Mouse (Mus musculus) forebrain, embryonic 15.5 days (tissue): ENCODE measurements around the gene Atg9a. TPM values are rescaled to one million over a fixed set of nuclear protein-coding genes. Genes with fewer than 3 reads are reported as not detected.
A peak's percentile ranks its signal among the peaks of the same experiment; 100 is the strongest.

Experiments used
- ATAC-seq: fragments of 200-750 bp; cut with Nextera tagmentation; replicated peaks from 2 replicates; pipeline ENCODE4 v1.8.0; 2017; ENCODE audit warnings: mild to moderate bottlenecking, moderate TSS enrichment, moderate library complexity
- H3K27ac ChIP-seq: fragments of 300-500 bp; sonication (generic); replicated peaks from 2 replicates; pipeline ENCODE4 v1.5.1; 2015; ENCODE audit warnings: mild to moderate bottlenecking, inconsistent platforms
- H3K27me3 ChIP-seq: fragments of 300-500 bp; sonication (generic); 2 replicates; pipeline ENCODE4 v1.6.1; 2015; ENCODE audit warnings: inconsistent platforms
- H3K36me3 ChIP-seq: fragments of 300-500 bp; sonication (generic); 2 replicates; pipeline ENCODE4 v1.6.1; 2015; ENCODE audit warnings: mild to moderate bottlenecking, inconsistent platforms
- H3K4me1 ChIP-seq: fragments of 300-500 bp; sonication (generic); 2 replicates; pipeline ENCODE4 v1.6.1; 2015; ENCODE audit warnings: inconsistent platforms
- H3K4me2 ChIP-seq: fragments of 300-500 bp; sonication (generic); replicated peaks from 2 replicates; pipeline ENCODE4 v1.6.1; 2015; ENCODE audit warnings: mild to moderate bottlenecking, inconsistent platforms
- H3K4me3 ChIP-seq: fragments of 300-500 bp; sonication (generic); 2 replicates; pipeline ENCODE4 v1.5.1; 2015; ENCODE audit warnings: mild to moderate bottlenecking, inconsistent platforms
- H3K9ac ChIP-seq: fragments of 300-500 bp; sonication (generic); replicated peaks from 2 replicates; pipeline ENCODE4 v1.6.1; 2015; ENCODE audit warnings: mild to moderate bottlenecking, inconsistent platforms
- H3K9me3 ChIP-seq: fragments of 300-500 bp; sonication (generic); 2 replicates; pipeline ENCODE4 v1.6.1; 2016; ENCODE audit warnings: inconsistent platforms
- WGBS: fragments of 180-500 bp; shearing (Covaris S2); methylation state at CpG from one replicate; pipeline ENCODE4 v1.1.7; 2015; ENCODE audit warnings: mixed read lengths; 5-methylcytosine and 5-hydroxymethylcytosine counted together
- polyA plus RNA-seq: library from polyadenylated mRNA; unstranded; fragments of >200 nt; fragmentation: Nextera tagmentation; extraction: Ambion mirVana; gene quantifications from 2 replicates; pipeline ENCODE4 v1.2.1, GENCODE M21; 2015

The Atg9a gene
- polyA plus RNA-seq, 1 experiment from 2014 or later: 40.4 TPM

DNA sequence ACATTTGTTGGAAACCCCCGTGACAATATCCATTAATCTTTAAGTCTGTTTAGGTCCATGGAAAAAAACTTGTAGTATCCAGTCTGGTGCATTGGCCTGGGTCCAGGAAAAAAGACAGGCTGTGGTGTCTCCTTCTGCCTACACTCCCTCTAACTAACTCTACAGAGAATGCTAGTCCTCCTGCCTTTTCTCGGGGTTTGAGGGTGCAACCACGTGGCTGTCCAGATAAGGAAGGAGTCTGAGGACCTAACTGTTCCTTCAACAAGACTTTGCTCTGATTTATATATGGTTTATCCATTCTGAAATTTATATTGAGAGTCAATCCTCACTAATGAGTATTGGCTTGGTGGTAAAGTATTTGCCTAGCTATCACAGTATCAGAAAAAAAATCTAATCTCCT, 36.2 kb downstream of the Atg9a start:
- no peaks in the 10 kb centered on the region for H3K27me3 ChIP-seq
- H3K9ac ChIP-seq: no peak overlapping the region
- H3K36me3 ChIP-seq: no peaks in the 10 kb centered on the region
- H3K9me3 ChIP-seq: no peaks in the 10 kb centered on the region
- H3K4me2 ChIP-seq: no peak overlapping the region
- no peak overlapping the region for H3K27ac ChIP-seq
- no peaks in the 10 kb centered on the region for H3K4me1 ChIP-seq
- WGBS: 59% methylated on average over 3 of the region's 3 CpGs
- no peak overlapping the region for H3K4me3 ChIP-seq
- ATAC-seq: no peak

- Histone ChIP-seq H3K27me3 (no peaks in the 10 kb centered on the region), H3K4me2 (no peak overlapping the region), H3K27ac (no peak overlapping the region), H3K9me3 (no peaks in the 10 kb centered on the region), H3K4me3 (no peak overlapping the region), H3K9ac (no peak overlapping the region), H3K36me3 (peaks cover 40% of the 10 kb centered on the region), H3K4me1 (peaks cover 9% of the 10 kb centered on the region)
- WGBS: 89% methylated on average over 4 of the region's 4 CpGs
- ATAC-seq: no peak
Measured at GRCm38 (mm10) chr1:75148727-75149126, 43.3 kb downstream of the Atg9a start.

- peaks cover 16% of the 10 kb centered on the region for H3K4me1 ChIP-seq
- no peaks in the 10 kb centered on the region for H3K27me3 ChIP-seq
- H3K36me3 ChIP-seq: peaks cover 40% of the 10 kb centered on the region
- H3K9me3 ChIP-seq: no peaks in the 10 kb centered on the region
- H3K9ac ChIP-seq: no peak overlapping the region
- 85% methylated on average over 7 of the region's 7 CpGs for WGBS
- no peak overlapping the region for H3K4me3 ChIP-seq
- H3K27ac ChIP-seq: no peak overlapping the region
- no peak for ATAC-seq
- no peak overlapping the region for H3K4me2 ChIP-seq
Measured at GRCm38 (mm10) chr1:75147411-75148135, 44.4 kb downstream of the Atg9a start.

DNA sequence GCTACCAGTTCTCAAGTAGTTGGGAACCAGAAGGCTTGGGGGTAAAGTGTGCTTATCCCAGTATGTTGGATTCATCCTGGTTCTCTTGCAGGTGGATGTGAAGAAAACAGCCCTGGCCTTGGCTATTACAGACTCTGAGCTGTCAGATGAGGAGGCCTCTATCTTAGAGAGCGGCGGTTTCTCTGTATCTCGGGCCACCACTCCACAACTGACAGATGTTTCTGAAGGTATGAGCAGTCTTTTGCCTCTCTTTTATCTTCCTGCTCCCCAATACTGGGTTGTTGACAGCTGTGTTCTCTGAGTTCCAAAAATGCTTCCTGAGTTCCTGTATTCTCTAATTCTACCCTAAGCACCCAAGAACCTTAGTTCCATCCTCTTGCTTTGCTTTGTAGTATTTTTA, 46.4 kb downstream of the Atg9a start:
- 96% methylated on average over 3 of the region's 3 CpGs for WGBS
- peaks cover 23% of the 10 kb centered on the region for H3K4me1 ChIP-seq
- H3K27ac ChIP-seq: no peak overlapping the region
- H3K4me2 ChIP-seq: no peak overlapping the region
- H3K9ac ChIP-seq: no peak overlapping the region
- no peaks in the 10 kb centered on the region for H3K9me3 ChIP-seq
- peaks cover 40% of the 10 kb centered on the region for H3K36me3 ChIP-seq
- no peak for ATAC-seq
- H3K4me3 ChIP-seq: no peak overlapping the region
- H3K27me3 ChIP-seq: no peaks in the 10 kb centered on the region

GRCm38 (mm10) chr1:75142301-75143261, 49.4 kb downstream of the Atg9a start, which contains the start of the genes Cnppd1 and Retreg2:
Cnppd1 (minus strand) TSS chr1:75142711.
Retreg2 (plus strand) TSS chr1:75142778.
- Histone ChIP-seq H3K4me3 (peak within 1 kb of the TSS; percentile 90), H3K4me2 (peak within 1 kb of the TSS; percentile 89), H3K9me3 (no peaks in the 10 kb centered on the region), H3K27me3 (no peaks in the 10 kb centered on the region), H3K27ac (peak within 1 kb of the TSS; percentile 98), H3K9ac (peak within 1 kb of the TSS; percentile 96), H3K4me1 (peaks cover 32% of the 10 kb centered on the region), H3K36me3 (peaks cover 47% of the 10 kb centered on the region)
- peak; percentile 91 for ATAC-seq
- WGBS: under 1% methylated on average over 91 of the region's 91 CpGs

- Histone ChIP-seq H3K4me2 (peak overlapping the region; percentile 89), H3K9ac (peak overlapping the region; percentile 96), H3K9me3 (no peaks in the 10 kb centered on the region), H3K4me1 (peaks cover 32% of the 10 kb centered on the region), H3K36me3 (peaks cover 45% of the 10 kb centered on the region), H3K27me3 (no peaks in the 10 kb centered on the region), H3K27ac (peak overlapping the region; percentile 98), H3K4me3 (peak overlapping the region; percentile 90)
- ATAC-seq: 0 out of 2 replicates have a peak, but pooled peaks have one; percentile 4
- WGBS: under 1% methylated on average over 52 of the region's 53 CpGs
Measured at GRCm38 (mm10) chr1:75141486-75142190, 50.4 kb downstream of the Atg9a start.

- Histone ChIP-seq H3K4me2 (peak overlapping the region; percentile 89), H3K9me3 (no peaks in the 10 kb centered on the region), H3K4me1 (peaks cover 32% of the 10 kb centered on the region), H3K36me3 (peaks cover 42% of the 10 kb centered on the region), H3K9ac (peak overlapping the region; percentile 96), H3K27me3 (no peaks in the 10 kb centered on the region), H3K27ac (no peak overlapping the region), H3K4me3 (peak overlapping the region; percentile 90)
- WGBS: 68% methylated on average over 4 of the region's 4 CpGs
- ATAC-seq: no peak
Measured at GRCm38 (mm10) chr1:75140601-75141190, 51.3 kb downstream of the Atg9a start.

DNA sequence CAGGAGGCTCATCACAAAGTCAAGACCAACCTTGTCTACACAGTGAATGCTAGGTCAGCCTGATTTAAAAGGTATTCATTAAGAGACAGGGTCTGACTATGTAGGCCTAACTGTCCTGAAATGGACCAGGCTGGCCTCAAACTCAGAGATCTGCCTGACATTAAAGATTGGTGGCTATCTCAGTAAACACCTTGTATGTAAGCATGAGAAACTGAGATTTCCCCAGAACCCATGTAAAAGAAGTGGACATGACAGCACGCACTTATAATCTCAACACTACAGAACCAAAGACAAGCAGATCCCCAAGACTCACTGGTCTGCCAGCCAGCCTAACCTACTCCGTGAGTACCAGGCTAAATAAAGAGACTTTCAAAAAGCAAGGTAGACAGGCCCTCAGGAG, 53.5 kb downstream of the Atg9a start:
- no peaks in the 10 kb centered on the region for H3K27me3 ChIP-seq
- no peaks in the 10 kb centered on the region for H3K9me3 ChIP-seq
- H3K36me3 ChIP-seq: peaks cover 41% of the 10 kb centered on the region
- H3K4me3 ChIP-seq: no peak overlapping the region
- H3K27ac ChIP-seq: no peak overlapping the region
- H3K9ac ChIP-seq: no peak overlapping the region
- no peak overlapping the region for H3K4me2 ChIP-seq
- H3K4me1 ChIP-seq: peaks cover 20% of the 10 kb centered on the region
- 90% methylated on average over 2 of the region's 2 CpGs for WGBS
- no peak for ATAC-seq

- Histone ChIP-seq H3K4me3 (no peak overlapping the region), H3K9ac (no peak overlapping the region), H3K4me2 (no peak overlapping the region), H3K27ac (no peak overlapping the region), H3K9me3 (no peaks in the 10 kb centered on the region), H3K36me3 (peaks cover 41% of the 10 kb centered on the region), H3K4me1 (peaks cover 16% of the 10 kb centered on the region), H3K27me3 (no peaks in the 10 kb centered on the region)
- WGBS: 82% methylated on average over 3 of the region's 3 CpGs
- ATAC-seq: no peak
Measured at GRCm38 (mm10) chr1:75136730-75137129, 55.3 kb downstream of the Atg9a start.

DNA sequence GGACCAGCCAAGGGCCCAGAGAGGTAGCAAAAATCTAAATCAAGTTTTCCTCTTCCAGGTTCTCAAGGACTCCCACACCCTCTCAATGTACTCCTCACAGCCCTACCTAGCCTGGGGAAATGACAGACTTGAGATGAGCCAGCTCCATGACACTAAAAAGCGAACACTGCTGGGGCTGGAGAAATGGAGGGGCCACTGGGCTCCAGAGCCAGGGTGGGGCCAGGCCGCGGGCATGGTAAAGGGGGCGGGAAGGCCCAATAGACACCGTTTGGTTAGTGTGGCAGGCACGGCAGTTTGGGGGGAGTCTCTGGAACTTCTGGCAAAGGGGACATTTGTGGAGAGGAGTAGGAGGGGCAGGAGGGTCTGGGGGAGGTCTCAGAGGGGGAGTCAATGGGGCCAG, 55.7 kb downstream of the Atg9a start:
- Histone ChIP-seq H3K9me3 (no peaks in the 10 kb centered on the region), H3K4me3 (no peak overlapping the region), H3K36me3 (peaks cover 41% of the 10 kb centered on the region), H3K4me2 (no peak overlapping the region), H3K9ac (no peak overlapping the region), H3K27ac (no peak overlapping the region), H3K27me3 (no peaks in the 10 kb centered on the region), H3K4me1 (peaks cover 16% of the 10 kb centered on the region)
- ATAC-seq: no peak
- WGBS: 89% methylated on average over 6 of the region's 6 CpGs

DNA sequence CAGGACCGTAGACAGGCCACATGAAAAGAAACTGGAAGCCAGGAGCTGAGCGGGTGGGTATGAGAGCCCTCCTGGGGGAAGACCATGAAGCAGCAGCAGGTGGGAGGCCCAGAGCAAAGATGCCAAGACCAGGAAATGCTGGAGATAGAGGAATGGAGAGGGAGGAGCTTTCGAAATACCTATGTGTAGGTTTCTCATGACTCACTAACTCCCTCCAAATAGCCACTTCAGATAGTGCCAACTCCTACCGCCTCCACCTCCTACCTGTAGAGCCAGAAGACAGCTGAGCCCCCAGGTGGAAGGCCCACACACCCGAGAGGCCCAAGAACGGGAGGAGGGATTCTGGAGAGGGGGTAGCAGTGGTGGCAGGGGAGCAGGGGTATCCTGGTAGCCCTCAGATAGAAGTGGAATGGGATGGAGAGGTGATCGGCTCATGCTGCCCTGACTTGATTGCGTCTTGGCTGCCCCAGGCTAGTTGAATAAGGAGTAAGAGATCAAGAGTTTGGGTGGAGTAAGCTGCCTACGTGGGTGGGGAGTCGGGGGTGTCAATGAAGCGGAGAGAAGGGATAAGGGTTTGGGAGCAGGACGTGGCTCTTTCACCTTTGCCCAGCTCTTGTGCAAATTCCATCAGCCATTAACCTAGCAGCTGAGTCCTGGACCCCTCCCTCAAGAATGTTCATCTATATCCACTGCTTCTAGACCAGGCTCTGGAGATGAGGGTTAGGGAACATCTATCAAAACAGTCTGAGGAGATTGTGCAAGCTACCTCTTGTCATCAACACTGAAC, 58.4 kb downstream of the Atg9a start, which contains the start of gene Slc23a3:
Slc23a3 (minus strand) TSS at position 470 of the 787 bp plus-strand sequence.
- H3K4me3 ChIP-seq: no peak within 1 kb of the TSS
- no peak within 1 kb of the TSS for H3K4me2 ChIP-seq
- WGBS: 67% methylated on average over 12 of the region's 12 CpGs
- no peaks in the 10 kb centered on the region; the same call in 1 of the 2 replicates for H3K27me3 ChIP-seq
- no peak within 1 kb of the TSS for H3K9ac ChIP-seq
- no peak for ATAC-seq
- H3K27ac ChIP-seq: no peak within 1 kb of the TSS
- peaks cover 31% of the 10 kb centered on the region for H3K36me3 ChIP-seq
- no peaks in the 10 kb centered on the region for H3K9me3 ChIP-seq
- no peaks in the 10 kb centered on the region for H3K4me1 ChIP-seq
